Mouse (Mus musculus) embryonic facial prominence, embryonic 12.5 days (tissue): ENCODE results near the gene Hoxb8. TPM values are rescaled to one million over a fixed set of nuclear protein-coding genes. Genes with fewer than 3 reads are reported as not detected.
A peak's percentile ranks its signal among the peaks of the same experiment; 100 is the strongest.

Source experiments
- ATAC-seq: fragments of 200-750 bp; cut with Nextera tagmentation; 2 replicates; pipeline ENCODE4 v1.8.0; 2017; ENCODE audit not compliant: insufficient number of reproducible peaks, insufficient read depth, low FRiP score, low TSS enrichment
- H3K27ac ChIP-seq: fragments of 300-500 bp; sonication (generic); 2 replicates; pipeline ENCODE4 v1.5.1; 2016; ENCODE audit warnings: mild to moderate bottlenecking
- H3K27me3 ChIP-seq: fragments of 300-500 bp; sonication (generic); 2 replicates; pipeline ENCODE4 v1.6.1; 2016; ENCODE audit warnings: mild to moderate bottlenecking, moderate library complexity
- H3K36me3 ChIP-seq: fragments of 300-500 bp; sonication (generic); 2 replicates; pipeline ENCODE4 v1.6.1; 2016; ENCODE audit warnings: mild to moderate bottlenecking
- H3K4me1 ChIP-seq: fragments of 300-500 bp; sonication (generic); 2 replicates; pipeline ENCODE4 v1.6.1; 2016
- H3K4me2 ChIP-seq: fragments of 300-500 bp; sonication (generic); replicated peaks from 2 replicates; pipeline ENCODE4 v1.6.1; 2016; ENCODE audit warnings: mild to moderate bottlenecking, moderate library complexity
- H3K4me3 ChIP-seq: fragments of 300-500 bp; sonication (generic); 2 replicates; pipeline ENCODE4 v1.5.1; 2016; ENCODE audit warnings: mild to moderate bottlenecking
- H3K9ac ChIP-seq: fragments of 300-500 bp; sonication (generic); 2 replicates; pipeline ENCODE4 v1.6.1; 2016; ENCODE audit warnings: mild to moderate bottlenecking, moderate library complexity
- H3K9me3 ChIP-seq: fragments of 300-500 bp; sonication (generic); 2 replicates; pipeline ENCODE4 v1.6.1; 2016; ENCODE audit warnings: mild to moderate bottlenecking, moderate library complexity
- WGBS: fragments of 180-500 bp; shearing (Covaris S2); methylation state at CpG from one replicate; pipeline ENCODE4 v1.1.7; 2016; 5-methylcytosine and 5-hydroxymethylcytosine counted together
- polyA plus RNA-seq: library from polyadenylated mRNA; unstranded; fragments of >200 nt; fragmentation: Nextera tagmentation; extraction: Ambion mirVana; gene quantifications from 2 replicates; pipeline ENCODE4 v1.2.1, GENCODE M21; 2016

The Hoxb8 gene
- polyA plus RNA-seq, 1 experiment from 2014 or later, result not detected

- Histone ChIP-seq H3K36me3 (no peaks in the 10 kb centered on the region), H3K9me3 (no peaks in the 10 kb centered on the region), H3K4me2 (peak overlapping the region; percentile 19; the same call in 1 of the 2 replicates), H3K27me3 (peaks cover 99% of the 10 kb centered on the region), H3K9ac (no peak overlapping the region), H3K27ac (no peak overlapping the region), H3K4me3 (peak overlapping the region; percentile 15; the same call in 1 of the 2 replicates), H3K4me1 (no peaks in the 10 kb centered on the region)
- no peak for ATAC-seq
- under 1% methylated on average over 66 of the region's 66 CpGs for WGBS
Observed at GRCm38 (mm10) chr11:96298895-96299667, 17.4 kb downstream of the Hoxb8 start.

DNA sequence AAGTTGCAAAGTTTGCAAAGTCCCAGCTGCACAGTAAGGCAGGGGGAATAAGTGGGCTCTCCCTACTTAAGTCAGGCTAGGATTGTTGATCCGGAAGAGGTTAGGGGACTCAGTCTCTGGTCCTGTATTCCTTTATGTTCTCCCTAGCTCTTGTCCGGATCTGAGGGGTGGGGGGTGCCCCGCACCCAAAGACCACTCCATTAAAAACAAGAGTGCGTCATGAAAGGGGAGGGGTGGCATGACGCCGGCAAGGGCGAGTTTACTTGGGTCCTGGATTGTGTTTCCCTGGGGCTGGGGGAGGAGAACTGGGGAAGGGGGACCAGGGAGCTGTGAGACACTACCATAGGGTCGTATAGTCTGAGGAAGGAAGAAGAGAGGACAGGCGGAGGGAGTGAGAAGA lies 18.1 kb downstream of the Hoxb8 start:
- Histone ChIP-seq H3K9ac (no peak overlapping the region), H3K4me3 (no peak overlapping the region), H3K4me1 (no peaks in the 10 kb centered on the region), H3K9me3 (no peaks in the 10 kb centered on the region), H3K27ac (no peak overlapping the region), H3K27me3 (peaks cover 99% of the 10 kb centered on the region), H3K4me2 (no peak overlapping the region), H3K36me3 (no peaks in the 10 kb centered on the region)
- ATAC-seq, result no peak
- 1% methylated on average over 9 of the region's 9 CpGs for WGBS

DNA sequence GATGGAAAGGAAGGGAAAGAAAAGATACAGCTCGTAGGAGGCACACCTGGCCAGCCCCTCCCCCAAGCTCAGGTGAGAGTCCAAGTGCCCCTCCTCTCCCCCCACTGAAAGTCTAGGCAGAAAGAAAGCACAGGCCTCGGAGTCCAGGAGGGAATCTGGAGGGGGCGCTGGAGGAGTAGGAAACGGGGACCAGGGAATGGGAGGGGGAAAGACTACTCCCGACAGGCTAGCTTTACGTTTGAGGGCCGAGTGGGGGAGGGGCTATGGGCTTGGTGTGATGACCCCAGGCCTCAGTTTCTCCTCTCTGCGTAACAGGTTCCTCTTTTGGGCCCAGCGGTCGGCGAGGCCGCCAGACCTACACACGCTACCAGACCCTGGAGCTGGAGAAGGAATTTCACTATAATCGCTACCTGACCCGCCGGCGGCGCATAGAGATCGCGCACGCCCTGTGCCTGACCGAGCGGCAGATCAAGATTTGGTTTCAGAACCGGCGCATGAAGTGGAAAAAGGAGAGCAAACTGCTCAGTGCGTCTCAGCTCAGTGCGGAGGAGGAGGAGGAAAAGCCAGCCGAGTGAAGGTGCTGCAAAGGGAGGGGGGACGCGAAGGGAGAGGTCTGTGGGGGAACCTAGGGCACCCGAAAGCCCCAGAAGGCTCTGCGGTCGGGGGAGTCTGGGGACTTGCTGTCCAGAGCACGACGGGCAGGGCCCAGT lies 18.8 kb downstream of the Hoxb8 start:
- no peak overlapping the region for H3K4me3 ChIP-seq
- H3K9ac ChIP-seq, result no peak overlapping the region
- H3K4me2 ChIP-seq, result no peak overlapping the region
- 1% methylated on average over 35 of the region's 35 CpGs for WGBS
- H3K27ac ChIP-seq, result no peak overlapping the region
- H3K36me3 ChIP-seq, result no peaks in the 10 kb centered on the region
- no peaks in the 10 kb centered on the region for H3K4me1 ChIP-seq
- no peak for ATAC-seq
- H3K27me3 ChIP-seq, result peaks cover 100% of the 10 kb centered on the region
- H3K9me3 ChIP-seq, result no peaks in the 10 kb centered on the region

- no peak overlapping the region for H3K4me2 ChIP-seq
- no peaks in the 10 kb centered on the region for H3K4me1 ChIP-seq
- peaks cover 100% of the 10 kb centered on the region for H3K27me3 ChIP-seq
- ATAC-seq, result no peak
- no peaks in the 10 kb centered on the region for H3K36me3 ChIP-seq
- H3K9me3 ChIP-seq, result no peaks in the 10 kb centered on the region
- H3K9ac ChIP-seq, result no peak overlapping the region
- WGBS, result 1% methylated on average over 10 of the region's 10 CpGs
- no peak overlapping the region for H3K4me3 ChIP-seq
- H3K27ac ChIP-seq, result no peak overlapping the region
Observed at GRCm38 (mm10) chr11:96301064-96301431, 19.3 kb downstream of the Hoxb8 start.

- ATAC-seq, result no peak
- no peak overlapping the region for H3K4me3 ChIP-seq
- WGBS, result under 1% methylated on average over 15 of the region's 15 CpGs
Observed at GRCm38 (mm10) chr11:96301837-96302236, 20.1 kb downstream of the Hoxb8 start.

DNA sequence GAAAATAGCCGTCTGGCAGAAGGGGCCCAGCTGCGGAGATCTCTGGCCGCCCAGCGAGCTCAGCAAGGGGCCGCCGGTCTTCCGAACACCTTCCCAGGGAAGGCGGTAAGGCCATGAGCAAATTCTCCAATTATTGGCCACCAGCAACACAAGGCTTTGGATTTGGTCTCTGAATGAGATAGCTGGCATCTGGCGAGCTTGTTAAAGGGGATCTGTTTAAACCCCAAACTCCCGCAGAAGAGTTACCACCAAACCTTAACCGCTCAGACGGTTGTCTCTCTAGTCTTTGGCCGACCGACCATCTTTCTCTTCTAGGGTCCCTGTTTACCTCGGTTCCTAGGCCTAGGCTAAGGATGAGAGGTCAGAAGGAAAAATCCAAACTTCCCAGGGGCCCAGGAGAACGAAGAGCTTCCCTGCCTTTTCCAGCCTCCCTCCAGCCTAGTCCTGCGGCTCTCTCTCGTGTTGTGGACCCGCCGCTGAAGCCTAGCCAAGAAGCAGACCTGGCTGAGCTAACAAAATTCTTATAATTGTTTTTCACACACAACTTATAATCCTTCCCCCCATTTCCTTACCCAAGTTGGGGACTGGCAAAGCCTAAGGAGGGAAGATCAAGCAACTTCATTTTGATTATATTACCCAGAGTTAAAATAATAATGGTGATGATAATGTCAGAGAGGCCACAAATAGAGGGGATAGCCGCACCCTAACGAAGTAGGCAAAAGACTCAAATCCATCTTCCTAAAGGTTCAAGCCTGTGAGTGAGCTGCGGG lies 20.9 kb downstream of the Hoxb8 start:
- no peak for ATAC-seq
- no peak overlapping the region for H3K4me2 ChIP-seq
- no peaks in the 10 kb centered on the region for H3K9me3 ChIP-seq
- H3K27ac ChIP-seq, result no peak overlapping the region
- H3K4me3 ChIP-seq, result no peak overlapping the region
- H3K9ac ChIP-seq, result no peak overlapping the region
- no peaks in the 10 kb centered on the region for H3K36me3 ChIP-seq
- no peaks in the 10 kb centered on the region for H3K4me1 ChIP-seq
- WGBS, result 4% methylated on average over 23 of the region's 23 CpGs
- H3K27me3 ChIP-seq, result peaks cover 100% of the 10 kb centered on the region

More at GRCm38 (mm10) chr11:96301837-96302236, 20.1 kb downstream of the Hoxb8 start:
- Histone ChIP-seq H3K36me3 (no peaks in the 10 kb centered on the region), H3K27ac (no peak overlapping the region), H3K4me1 (no peaks in the 10 kb centered on the region), H3K4me2 (no peak overlapping the region), H3K9me3 (no peaks in the 10 kb centered on the region), H3K27me3 (peaks cover 100% of the 10 kb centered on the region), H3K9ac (no peak overlapping the region)

DNA sequence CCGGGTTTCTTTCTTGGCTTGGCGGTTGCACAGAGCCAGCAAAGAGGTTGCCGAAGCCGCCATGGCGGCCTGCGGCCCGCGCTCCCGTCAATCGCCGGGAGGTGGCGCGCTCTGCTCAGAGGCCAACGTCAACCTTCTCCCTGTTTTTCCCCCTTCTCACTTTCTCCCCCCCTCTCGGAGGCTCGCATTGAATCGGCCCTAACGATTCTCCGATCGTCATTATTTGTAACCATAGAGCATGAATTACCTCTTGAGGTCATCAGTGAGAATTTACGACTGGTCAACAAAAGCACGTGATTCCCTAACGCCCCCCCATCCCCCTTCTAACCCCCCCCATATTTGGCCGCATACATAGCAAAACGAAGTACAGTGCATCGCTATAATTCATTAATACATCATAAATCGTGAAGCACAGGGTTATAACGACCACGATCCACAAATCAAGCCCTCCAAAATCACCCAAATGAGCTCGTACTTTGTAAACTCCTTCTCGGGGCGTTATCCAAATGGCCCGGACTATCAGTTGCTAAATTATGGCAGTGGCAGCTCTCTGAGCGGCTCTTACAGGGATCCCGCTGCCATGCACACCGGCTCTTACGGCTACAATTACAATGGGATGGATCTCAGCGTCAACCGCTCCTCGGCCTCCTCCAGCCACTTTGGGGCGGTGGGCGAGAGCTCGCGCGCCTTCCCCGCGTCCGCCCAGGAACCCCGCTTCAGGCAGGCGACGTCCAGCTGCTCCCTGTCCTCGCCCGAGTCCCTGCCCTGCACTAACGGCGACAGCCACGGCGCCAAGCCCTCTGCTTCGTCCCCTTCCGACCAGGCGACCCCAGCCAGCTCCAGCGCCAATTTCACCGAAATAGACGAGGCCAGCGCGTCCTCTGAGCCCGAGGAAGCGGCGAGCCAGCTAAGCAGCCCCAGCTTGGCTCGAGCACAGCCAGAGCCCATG lies 21.7 kb downstream of the Hoxb8 start, which contains the start of gene Hoxb5:
TSS of gene Hoxb5 (plus strand) at position 186 of the 949 bp plus-strand sequence.
- Histone ChIP-seq H3K4me3 (peak within 1 kb of the TSS; percentile 12; the same call in 1 of the 2 replicates), H3K27ac (no peak within 1 kb of the TSS), H3K4me1 (no peaks in the 10 kb centered on the region), H3K27me3 (peaks cover 100% of the 10 kb centered on the region), H3K36me3 (no peaks in the 10 kb centered on the region), H3K4me2 (peak within 1 kb of the TSS; percentile 23; the same call in 1 of the 2 replicates), H3K9ac (no peak within 1 kb of the TSS), H3K9me3 (no peaks in the 10 kb centered on the region)
- 1% methylated on average over 69 of the region's 69 CpGs for WGBS
- ATAC-seq, result no peak

- H3K9me3 ChIP-seq, result no peaks in the 10 kb centered on the region
- H3K4me1 ChIP-seq, result no peaks in the 10 kb centered on the region
- peaks cover 100% of the 10 kb centered on the region for H3K27me3 ChIP-seq
- no peak overlapping the region for H3K4me3 ChIP-seq
- no peak overlapping the region for H3K27ac ChIP-seq
- 2% methylated on average over 38 of the region's 38 CpGs for WGBS
- no peak overlapping the region for H3K9ac ChIP-seq
- no peak for ATAC-seq
- no peaks in the 10 kb centered on the region for H3K36me3 ChIP-seq
- H3K4me2 ChIP-seq, result no peak overlapping the region
Observed at GRCm38 (mm10) chr11:96304381-96305195, 22.9 kb downstream of the Hoxb8 start.

DNA sequence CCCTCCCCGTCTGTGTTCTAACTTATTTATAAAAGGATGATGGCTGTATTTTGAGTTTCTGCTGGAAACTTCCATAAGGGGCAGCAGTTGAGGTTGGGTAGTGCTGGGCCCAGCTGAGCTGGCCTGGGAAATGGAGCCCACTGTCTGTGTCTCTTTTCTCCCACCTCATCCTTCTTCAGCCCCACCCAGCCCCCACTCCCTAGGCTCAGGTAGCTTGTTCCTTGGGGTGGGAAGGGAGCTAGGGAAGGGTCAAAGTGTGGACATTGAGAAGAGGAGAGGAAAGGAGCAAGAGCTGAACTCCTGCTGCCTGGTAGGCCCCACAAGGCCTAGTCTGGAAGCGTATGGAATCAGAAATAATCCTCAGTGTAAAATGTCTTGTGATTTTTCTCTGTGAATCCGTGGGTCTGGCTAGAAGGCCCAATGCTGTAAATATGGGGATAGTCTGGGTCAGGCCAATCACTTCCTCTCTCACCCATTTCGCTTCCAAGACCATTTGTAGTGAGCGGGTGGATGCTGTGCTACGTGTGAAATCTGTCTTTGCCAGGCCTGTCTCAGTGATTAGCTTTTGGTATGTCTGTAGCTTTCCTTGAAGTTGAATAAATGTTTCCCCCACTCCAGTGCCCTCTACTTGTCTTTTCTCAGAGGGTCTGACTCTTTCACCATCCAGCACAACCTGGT lies 23.9 kb downstream of the Hoxb8 start:
- no peak for ATAC-seq
- Histone ChIP-seq H3K9me3 (no peaks in the 10 kb centered on the region), H3K4me2 (no peak overlapping the region), H3K4me1 (no peaks in the 10 kb centered on the region), H3K9ac (no peak overlapping the region), H3K27me3 (peaks cover 100% of the 10 kb centered on the region), H3K36me3 (no peaks in the 10 kb centered on the region), H3K27ac (no peak overlapping the region), H3K4me3 (no peak overlapping the region)
- 16% methylated on average over 6 of the region's 6 CpGs for WGBS
